Mouse (Mus musculus) ZHBTc4 (cell line): ENCODE results near the gene Trpv4.

Source experiments
- DNase-seq: peaks from one replicate; pipeline ENCODE4 v3.0.0-alpha.2; 2011; ENCODE audit warnings: low read depth, low spot score

Trpv4 gene

DNA sequence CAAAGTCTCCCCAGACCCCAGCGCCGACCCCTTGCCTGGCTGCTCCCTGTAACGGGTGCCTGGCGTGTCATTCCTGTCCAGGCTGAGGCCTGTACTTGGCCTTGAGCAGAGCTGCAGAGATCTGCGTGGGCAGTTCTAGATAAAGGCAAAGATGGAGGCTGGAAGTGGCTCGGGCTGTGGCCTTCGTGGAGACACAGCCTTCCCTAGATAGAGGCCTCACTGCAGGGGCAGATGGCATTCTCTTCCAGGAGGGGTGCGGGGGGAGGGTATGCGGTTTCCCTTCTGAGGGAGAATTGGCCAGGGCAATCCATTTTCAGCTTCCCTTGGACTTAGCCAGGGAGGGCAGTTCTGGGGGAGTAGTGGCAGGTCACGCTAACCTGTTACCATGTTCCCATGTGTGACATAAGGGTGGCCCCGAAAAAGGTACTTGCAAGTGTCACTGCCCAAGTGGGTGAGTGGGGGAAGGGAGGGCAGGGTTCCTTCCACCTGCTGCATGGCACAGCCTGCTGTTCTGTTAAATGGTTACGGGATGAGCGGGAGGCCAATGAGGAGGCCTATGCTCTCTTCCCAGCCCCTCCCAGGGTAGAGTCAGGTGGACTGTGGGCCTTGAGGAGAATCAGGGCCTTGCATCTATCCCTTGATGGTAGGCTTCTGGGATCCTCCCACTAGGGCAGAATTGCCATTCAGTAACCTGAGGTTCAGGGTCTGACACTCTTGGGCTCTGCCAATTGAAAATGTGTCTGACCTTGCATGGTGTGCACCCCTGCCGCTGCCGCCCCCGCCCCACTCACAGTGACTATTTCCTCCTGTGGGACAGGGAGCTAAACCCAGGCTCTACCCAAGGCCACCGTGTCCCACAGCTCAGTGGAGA, 67.9 kb downstream of the Trpv4 start:
- DNase-seq: no peak

DNA sequence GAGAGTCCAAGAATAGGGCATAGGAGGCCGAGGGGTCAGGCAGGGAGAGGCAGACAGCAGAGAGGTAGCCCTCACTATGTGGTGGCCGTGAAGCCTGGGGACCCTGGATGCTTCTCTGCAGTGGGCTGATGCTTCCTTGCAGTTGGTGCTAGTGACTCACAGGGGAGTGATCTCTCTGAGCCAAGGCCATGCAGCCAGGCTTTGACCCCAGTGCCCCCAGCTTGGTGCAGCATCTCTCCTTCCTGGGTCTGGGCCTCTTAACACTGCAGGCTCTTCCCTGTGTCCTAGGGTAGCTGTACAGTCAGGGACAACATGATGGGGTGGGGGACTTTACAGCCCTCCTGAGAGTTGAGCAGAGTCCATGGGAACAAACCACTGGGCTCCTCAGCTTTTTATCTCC, 68.8 kb downstream of the Trpv4 start:
- no peak for DNase-seq

DNA sequence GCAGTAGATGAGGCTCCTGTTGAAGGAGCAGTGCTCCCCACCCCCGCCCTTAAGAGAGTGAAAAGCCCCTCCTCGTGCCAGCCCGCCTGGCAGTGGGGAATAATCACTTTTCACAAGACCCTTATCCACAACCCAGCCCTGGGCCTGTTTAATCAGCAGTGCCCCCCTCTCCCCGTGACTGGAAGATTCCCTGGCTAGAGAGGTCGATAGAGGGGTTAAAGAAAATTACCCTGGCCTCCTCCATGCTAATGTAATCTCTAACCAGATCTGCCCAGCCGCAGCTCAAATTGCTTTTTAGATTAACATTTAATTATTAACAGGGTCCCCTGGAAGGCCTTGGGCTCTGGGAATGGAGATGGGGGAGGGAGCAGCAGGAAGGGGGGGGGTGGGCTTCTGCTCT, 69.2 kb downstream of the Trpv4 start:
- DNase-seq: no peak

DNA sequence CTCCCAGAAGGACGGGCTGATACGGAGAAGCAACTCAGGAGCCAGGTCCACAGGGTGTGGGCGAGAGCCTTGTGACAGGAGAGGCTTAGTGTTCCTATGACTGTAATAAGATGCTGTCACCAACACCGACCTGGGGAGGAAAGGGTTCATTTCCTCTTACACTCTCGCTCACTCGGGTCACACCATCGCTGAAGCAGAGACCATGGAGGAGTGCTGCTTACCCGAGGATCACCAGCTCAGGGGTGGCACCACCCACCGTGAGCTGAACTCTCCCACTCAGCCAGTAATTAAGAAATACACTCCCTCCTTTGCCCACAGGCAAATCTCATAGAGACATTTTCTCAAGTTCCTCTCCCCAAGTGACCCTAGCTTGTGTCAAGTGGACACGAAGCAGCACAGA, 69.8 kb downstream of the Trpv4 start:
- no peak for DNase-seq

DNA sequence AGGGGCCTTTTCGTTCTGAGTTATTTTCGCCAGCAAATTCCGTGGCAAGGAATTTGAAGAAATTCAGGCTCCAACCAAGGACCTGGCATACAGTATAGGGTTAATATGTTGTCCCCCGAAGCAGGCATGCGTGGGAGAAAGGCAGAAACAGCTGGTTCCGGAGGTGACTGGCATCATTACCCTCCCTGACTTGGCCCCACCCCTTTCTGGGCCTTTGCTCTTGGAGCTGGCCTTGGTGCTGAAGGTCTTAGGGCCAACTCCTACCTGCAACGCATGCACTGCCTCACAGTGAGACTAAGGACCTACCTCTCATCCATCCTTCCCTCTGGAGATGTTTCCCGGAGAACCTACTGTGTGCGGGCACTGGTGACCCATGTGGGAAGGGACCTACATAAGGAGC, 70.3 kb downstream of the Trpv4 start:
- peak; percentile 80 for DNase-seq

DNA sequence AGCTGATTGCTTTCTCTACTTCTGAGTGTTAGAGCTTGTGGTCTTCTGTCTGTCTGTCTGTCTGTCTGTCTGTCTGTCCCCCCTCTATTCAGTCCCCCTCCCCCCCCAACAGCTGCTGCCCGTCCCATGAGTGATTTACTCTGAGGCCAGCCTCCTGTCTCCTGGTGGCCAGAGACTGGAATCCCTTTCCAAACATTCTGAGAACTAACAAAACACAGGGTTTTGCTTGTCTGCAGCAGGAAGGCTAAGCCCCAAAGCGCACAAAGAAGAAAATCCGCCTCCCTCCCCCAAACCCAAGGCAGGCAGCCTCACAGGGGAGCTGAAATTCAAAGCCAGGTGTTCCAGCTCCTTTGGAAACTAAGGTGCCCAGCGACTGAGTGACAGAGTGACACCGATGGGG, 72.5 kb downstream of the Trpv4 start:
- DNase-seq: no peak

DNA sequence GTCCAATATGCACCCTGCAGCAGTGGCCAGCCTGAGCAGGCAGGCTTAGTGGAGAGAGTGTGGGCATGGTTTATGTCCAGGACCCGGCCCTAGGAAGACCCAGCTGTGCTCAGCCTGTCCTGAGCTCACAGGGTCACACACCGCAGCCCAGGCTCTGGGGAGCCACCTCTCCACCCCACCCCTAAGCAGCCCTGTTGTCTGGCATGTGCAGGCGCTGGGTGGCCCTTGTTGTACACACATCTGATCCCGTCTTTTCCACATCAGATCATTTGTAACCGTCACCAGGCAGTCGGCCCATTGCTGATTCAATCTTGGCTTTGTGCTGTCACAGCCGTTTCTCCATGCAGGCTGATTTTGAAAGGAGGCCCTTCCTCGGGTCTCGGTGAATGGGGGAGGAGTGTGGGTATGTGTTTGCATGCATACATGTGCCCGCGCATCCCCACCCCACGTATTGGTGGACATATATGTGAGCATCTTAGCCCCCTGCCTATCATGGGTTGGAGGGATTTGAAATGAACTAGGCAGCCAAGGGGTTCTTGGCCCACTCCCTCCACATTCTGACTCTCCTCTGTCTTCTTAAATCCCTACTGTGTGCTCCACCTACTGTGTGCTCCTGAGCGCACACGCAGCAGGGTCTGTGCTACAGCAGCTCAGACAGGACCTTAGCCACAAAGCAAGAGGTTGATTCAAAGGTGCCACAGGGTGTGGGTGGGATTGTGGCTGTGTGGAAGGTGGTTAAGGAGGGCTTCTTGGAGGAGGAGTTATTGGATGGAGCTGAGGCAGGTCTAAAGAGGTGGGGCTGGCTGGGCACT, 73.7 kb downstream of the Trpv4 start:
- no peak for DNase-seq

DNA sequence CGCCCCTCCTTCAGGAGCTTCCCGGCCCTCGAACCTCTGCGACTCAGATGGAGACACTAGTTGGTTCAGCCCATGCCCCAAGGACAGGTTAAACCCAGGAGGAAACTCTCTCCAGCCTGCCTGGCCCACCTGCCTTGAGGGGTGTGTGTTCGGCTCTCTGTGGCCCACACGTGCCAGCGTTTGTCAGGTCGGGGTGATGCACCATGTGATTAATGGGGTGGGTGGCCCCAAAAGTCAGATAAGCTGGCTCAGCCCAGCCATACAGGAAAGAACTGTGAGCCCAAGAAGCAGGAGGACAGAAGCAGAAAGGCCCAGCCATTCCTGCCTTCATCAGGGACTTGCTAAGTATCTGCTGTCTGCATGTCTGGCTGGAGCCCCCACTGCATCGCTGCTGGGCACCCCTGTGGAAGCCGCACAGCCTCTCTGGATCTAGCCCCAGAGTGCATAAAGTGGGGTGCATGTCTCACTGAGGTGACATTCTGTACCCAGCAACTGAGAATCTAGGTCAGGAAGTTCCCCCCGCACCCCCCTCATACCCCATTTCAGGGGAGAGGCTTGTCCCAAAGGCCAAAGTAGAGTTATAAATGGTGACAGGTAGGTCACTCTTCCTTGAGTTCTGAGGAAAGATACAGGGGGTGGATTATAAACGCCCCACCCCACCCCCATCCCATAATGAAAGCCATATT, 74.6 kb downstream of the Trpv4 start:
- no peak for DNase-seq

DNA sequence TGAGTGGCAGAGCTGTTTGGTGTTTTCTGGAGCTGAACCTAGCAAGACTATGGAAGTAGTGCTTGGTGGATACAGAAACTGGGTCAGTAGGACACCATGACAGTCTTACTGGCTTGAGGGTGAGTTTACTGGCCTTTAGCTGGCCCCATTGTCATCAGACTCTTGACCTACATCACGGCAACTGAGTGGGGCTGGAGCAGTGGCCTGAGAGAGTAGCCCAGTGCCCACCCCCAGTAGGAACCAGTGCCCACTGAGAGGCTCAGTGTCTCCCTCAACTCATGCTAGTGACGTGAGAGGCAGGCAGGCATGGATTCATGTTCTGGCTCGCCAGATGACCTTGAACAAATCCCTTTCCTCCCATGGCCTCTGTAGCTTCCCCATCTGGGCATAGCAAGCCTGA, 75.2 kb downstream of the Trpv4 start:
- DNase-seq: no peak

DNA sequence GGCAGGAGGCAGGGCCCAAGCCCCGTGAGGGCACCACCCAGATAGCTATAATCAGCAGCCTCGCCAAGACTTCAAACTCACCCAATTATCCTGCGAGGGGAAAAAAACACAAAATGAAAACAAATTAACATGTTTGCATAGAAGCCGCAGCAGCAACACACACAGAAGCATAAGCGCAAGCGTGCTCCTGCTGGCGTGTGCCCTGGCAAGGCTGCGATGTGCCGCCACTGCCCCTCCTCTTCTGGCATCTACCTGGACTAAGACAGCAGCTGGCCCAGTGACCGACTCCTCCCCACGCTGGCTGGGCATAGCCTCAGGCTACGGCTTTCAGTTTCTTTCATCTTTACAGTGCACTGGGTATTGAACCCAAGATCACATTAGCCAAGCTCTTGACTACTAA, 76.7 kb downstream of the Trpv4 start:
- DNase-seq: no peak

DNA sequence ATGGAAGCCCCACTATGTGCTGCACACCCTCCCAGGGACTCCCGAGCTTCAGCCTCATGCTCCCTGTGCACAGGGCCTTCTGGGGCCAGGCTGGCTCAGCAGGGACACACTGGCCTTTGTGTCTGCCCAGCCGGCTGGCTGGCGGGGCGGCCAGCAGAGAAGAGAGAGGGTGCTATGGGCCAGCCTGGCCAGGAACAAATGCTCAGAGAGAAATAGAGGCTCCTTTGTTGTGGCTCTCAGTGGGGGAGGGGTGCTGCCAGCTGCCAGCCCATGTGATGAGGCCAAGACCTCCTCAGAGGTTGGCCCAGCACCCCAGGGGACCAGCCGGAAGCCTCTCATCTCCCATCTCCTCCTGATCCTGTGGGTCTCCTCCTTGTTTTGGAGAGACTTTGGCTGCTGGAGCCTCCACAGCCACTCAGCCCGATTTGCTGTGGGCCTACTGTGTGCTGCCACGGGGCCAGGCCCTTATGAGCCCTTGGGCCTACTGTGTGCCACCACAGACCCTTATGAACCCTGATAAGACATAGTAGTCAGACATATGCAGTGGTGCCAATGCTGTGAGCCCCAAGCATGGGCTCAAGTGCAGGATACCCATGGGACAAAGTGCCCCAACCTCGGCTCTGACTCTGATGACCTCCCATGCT, 78.4 kb downstream of the Trpv4 start:
- no peak for DNase-seq

DNA sequence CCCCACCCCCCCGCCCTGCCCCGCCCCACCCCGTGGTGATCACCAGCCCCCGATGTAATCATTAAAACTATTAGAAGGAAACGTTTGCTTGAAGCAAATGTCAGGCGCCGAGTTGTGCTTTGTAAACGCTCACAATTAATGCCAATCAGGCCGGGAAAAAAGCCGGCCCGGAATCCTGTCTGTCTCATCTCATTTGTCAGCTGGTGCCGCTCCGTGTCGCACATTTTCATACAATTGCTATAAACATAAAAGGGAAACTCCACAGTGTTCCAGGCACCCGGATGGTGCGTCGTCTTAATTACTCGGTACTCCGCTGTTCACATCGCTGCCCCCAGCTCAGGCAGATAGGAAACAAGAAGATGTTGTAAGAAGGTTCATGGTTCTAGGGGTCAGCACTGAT, 79.9 kb downstream of the Trpv4 start:
- no peak for DNase-seq

DNA sequence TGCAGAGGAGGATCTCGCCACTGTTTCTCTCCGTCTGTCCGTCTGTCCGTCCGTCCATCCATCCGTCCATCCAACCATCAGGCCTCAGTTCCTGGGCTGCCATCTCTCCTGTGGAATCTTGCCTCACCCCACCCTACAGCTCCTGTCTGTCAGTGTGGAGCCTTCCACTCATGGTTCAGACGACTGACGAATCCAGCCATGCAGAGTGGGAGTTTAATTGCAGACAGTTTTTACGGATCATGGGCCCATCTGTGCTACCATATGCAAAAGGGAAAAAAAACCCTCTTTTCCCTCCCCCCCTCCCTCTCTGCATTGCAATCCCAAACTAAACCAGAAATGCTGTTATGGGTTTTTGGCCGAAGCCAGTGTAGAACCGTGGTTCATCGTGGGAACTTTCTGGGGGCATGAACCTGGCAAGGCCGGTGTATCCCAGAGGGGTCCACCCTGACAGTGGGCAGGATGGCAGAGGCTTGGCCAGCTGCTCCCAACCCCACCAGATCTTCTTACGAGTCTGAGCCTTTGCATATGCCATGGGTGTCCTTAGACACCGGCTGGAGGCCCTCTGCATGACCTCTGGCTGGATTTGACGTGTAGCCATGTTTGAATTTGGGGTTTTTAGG, 82.1 kb downstream of the Trpv4 start:
- no peak for DNase-seq

DNA sequence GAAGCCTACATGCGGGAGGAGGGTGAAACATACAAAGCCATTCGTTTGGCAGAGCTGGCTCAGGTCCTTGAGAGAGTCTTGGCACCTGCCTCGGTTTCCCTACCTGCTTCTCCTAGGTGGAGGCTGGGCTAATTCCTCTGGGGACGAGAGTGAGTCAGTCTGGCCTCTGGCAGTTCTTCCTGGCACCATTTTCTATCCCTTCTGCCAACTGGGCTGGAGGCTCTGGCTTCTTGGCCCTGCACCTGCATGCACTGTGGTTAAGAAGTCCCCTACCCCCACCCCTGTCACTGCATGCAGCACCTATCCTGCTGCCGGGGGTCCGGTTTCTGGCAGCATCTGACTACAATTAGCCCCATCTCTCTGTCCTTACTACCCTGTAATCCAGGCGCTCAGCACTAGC, 82.7 kb downstream of the Trpv4 start:
- no peak for DNase-seq

DNA sequence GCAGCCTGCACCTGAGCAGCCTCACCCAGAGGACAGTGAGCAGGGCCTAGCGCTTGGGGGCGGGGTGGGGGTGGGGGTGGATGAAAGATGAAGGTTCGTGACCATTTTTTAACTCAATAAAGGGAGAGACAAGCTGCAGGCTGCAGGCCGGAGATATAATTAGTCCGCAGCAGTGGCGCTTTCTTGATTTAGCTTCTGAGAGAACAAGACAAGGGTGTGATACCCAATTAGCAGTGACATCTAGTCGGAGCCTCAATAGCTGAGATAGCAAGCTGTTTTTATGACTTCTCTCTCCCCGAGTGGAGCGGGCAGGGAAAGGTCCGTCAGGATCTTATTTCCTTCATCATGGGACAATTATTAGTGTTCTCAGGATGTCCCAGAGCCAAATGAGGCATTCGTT, 83.2 kb downstream of the Trpv4 start:
- DNase-seq: no peak

DNA sequence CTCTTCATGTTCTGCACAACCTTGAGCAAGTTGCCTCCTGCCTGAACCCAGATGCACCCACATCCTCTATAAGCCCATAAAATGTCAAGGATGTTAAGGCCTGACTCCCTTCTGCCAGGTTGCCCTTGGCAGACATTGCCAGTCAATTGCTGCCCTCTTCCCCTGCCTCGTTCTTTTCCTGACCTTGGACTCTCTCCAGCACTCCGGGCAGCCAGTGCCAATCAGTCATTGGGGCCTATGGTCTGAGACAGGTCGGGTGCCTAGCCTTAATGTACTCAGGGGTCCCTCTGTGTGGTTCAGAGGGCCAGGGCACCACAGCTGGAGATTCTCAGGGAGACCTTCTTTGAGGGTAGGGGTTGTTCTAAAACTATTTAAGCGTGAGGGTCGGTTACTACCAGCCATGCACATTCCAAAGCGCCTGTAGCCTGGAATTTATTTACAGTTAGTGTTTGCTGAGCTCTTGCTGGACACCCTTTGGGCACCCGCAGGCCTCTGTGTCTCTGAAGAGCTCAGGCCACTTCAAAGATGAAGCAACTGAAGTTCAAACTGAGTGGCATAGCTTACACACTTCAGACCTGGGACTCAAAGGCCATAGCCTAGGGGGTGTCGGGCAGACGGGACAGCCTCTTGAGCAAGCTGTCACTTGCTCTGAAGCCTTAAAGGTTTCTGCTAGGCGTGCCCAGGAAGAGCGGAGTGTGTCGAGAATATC, 84.1 kb downstream of the Trpv4 start:
- DNase-seq: no peak

DNA sequence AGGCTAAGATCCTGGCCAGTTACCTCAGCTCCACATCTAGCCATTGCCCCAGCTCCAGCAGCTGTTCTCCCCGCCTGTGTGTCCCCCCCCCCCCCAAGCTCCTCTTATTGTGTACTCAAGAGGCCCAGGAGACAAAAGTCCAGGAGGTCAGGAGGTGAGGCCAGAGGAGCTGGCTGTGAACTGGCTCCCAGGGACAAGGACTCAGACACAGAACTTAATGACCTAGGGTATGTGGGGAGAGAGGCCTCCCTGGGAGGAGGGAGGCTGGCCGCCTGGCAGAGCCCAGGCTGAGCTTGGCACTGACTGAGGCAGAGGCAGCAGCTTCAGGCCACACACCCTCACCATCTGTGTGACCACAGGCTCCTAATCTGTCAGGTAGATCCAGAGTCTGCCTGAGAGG, 85.2 kb downstream of the Trpv4 start:
- DNase-seq: no peak
